Mouse (Mus musculus) E14TG2a.4 (cell line): ENCODE data around the gene Rinl.

Experiments used
- CTCF ChIP-seq: conservative IDR thresholded peaks from 2 replicates; pipeline ENCODE4 v1.5.1; 2014; ENCODE audit warnings: low read length
- NANOG ChIP-seq: IDR thresholded peaks from 2 replicates; pipeline ENCODE4 v1.6.1; 2014; ENCODE audit warnings: borderline replicate concordance, low read length, mixed read lengths
- POU5F1 ChIP-seq: IDR thresholded peaks from 2 replicates; pipeline ENCODE4 v1.6.1; 2014; ENCODE audit warnings: low read length, borderline replicate concordance

GRCm38 (mm10) chr7:28803756-28804155, 15.0 kb downstream of the Rinl start:
- no peak for TF ChIP-seq CTCF
- TF ChIP-seq NANOG = no peak
- TF ChIP-seq POU5F1 = no peak
